Mouse (Mus musculus) embryonic facial prominence, embryonic 13.5 days (tissue): ENCODE results near the gene Me3. TPM values are rescaled to one million over a fixed set of nuclear protein-coding genes. Genes with fewer than 3 reads are reported as not detected.

Source experiments
- ATAC-seq: fragments of 200-750 bp; cut with Nextera tagmentation; 2 replicates; pipeline ENCODE4 v1.8.0; 2017; ENCODE audit warnings: low read depth; ENCODE audit not compliant: insufficient number of reproducible peaks, insufficient read depth, low FRiP score, low TSS enrichment
- H3K27ac ChIP-seq: fragments of 300-500 bp; sonication (generic); 2 replicates; pipeline ENCODE4 v1.5.1; 2015; ENCODE audit warnings: moderate library complexity, mild to moderate bottlenecking, inconsistent platforms
- H3K27me3 ChIP-seq: fragments of 300-500 bp; sonication (generic); 2 replicates; pipeline ENCODE4 v1.6.1; 2015; ENCODE audit warnings: mild to moderate bottlenecking, inconsistent platforms
- H3K36me3 ChIP-seq: fragments of 300-500 bp; sonication (generic); 2 replicates; pipeline ENCODE4 v1.6.1; 2015; ENCODE audit warnings: mild to moderate bottlenecking, inconsistent platforms
- H3K4me1 ChIP-seq: fragments of 300-500 bp; sonication (generic); 2 replicates; pipeline ENCODE4 v1.6.1; 2015; ENCODE audit warnings: inconsistent platforms
- H3K4me2 ChIP-seq: fragments of 300-500 bp; sonication (generic); 2 replicates; pipeline ENCODE4 v1.6.1; 2015; ENCODE audit warnings: moderate library complexity, mild to moderate bottlenecking, inconsistent platforms
- H3K4me3 ChIP-seq: fragments of 300-500 bp; sonication (generic); 2 replicates; pipeline ENCODE4 v1.5.1; 2015; ENCODE audit warnings: mild to moderate bottlenecking, inconsistent platforms
- H3K9ac ChIP-seq: fragments of 300-500 bp; sonication (generic); 2 replicates; pipeline ENCODE4 v1.6.1; 2015; ENCODE audit warnings: mild to moderate bottlenecking, inconsistent platforms
- H3K9me3 ChIP-seq: fragments of 300-500 bp; sonication (generic); 2 replicates; pipeline ENCODE4 v1.6.1; 2016; ENCODE audit warnings: inconsistent platforms
- WGBS: fragments of 180-500 bp; shearing (Covaris S2); methylation state at CpG from one replicate; pipeline ENCODE4 v1.1.7; 2015; ENCODE audit warnings: mixed read lengths; 5-methylcytosine and 5-hydroxymethylcytosine counted together
- polyA plus RNA-seq: library from polyadenylated mRNA; unstranded; fragments of >200 nt; fragmentation: Nextera tagmentation; extraction: Ambion mirVana; gene quantifications from 2 replicates; pipeline ENCODE4 v1.2.1, GENCODE M21; 2015

The Me3 gene
- polyA plus RNA-seq, 1 experiment from 2014 or later = 2.1 TPM

- Histone ChIP-seq H3K4me2 (no peak overlapping the region), H3K9ac (no peak overlapping the region), H3K9me3 (no peaks in the 10 kb centered on the region), H3K4me1 (no peaks in the 10 kb centered on the region), H3K4me3 (no peak overlapping the region), H3K27me3 (no peaks in the 10 kb centered on the region), H3K27ac (no peak overlapping the region), H3K36me3 (no peaks in the 10 kb centered on the region)
- no peak for ATAC-seq
- 93% methylated on average over 1 of the region's 1 CpGs for WGBS
Measured at GRCm38 (mm10) chr7:89864769-89865168, 232.6 kb downstream of the Me3 start.

- no peak overlapping the region for H3K4me3 ChIP-seq
- H3K9me3 ChIP-seq = no peaks in the 10 kb centered on the region
- no peaks in the 10 kb centered on the region for H3K4me1 ChIP-seq
- no peak overlapping the region for H3K27ac ChIP-seq
- 75% methylated on average over 5 of the region's 5 CpGs for WGBS
- H3K4me2 ChIP-seq = no peak overlapping the region
- no peaks in the 10 kb centered on the region for H3K36me3 ChIP-seq
- no peak for ATAC-seq
- no peaks in the 10 kb centered on the region for H3K27me3 ChIP-seq
- H3K9ac ChIP-seq = no peak overlapping the region
Measured at GRCm38 (mm10) chr7:89867221-89867620, 235.0 kb downstream of the Me3 start.

- H3K4me1 ChIP-seq = no peaks in the 10 kb centered on the region
- WGBS = 45% methylated on average over 1 of the region's 1 CpGs
Measured at GRCm38 (mm10) chr7:89879686-89880085, 247.5 kb downstream of the Me3 start.

GRCm38 (mm10) chr7:89884551-89884950 is 252.4 kb downstream of the Me3 start:
- Histone ChIP-seq H3K36me3 (no peaks in the 10 kb centered on the region), H3K27ac (no peak overlapping the region), H3K4me1 (no peaks in the 10 kb centered on the region), H3K4me2 (no peak overlapping the region), H3K9ac (no peak overlapping the region), H3K9me3 (no peaks in the 10 kb centered on the region), H3K27me3 (no peaks in the 10 kb centered on the region), H3K4me3 (no peak overlapping the region)
- no peak for ATAC-seq
- 37% methylated on average over 3 of the region's 3 CpGs for WGBS

More at GRCm38 (mm10) chr7:89879686-89880085, 247.5 kb downstream of the Me3 start:
- no peak overlapping the region for H3K4me3 ChIP-seq
- H3K4me2 ChIP-seq = no peak overlapping the region
- H3K9ac ChIP-seq = no peak overlapping the region
- H3K9me3 ChIP-seq = no peaks in the 10 kb centered on the region
- no peaks in the 10 kb centered on the region for H3K36me3 ChIP-seq
- no peak for ATAC-seq
- no peaks in the 10 kb centered on the region for H3K27me3 ChIP-seq
- no peak overlapping the region for H3K27ac ChIP-seq

GRCm38 (mm10) chr7:89891412-89891811 is 259.2 kb downstream of the Me3 start:
- H3K4me3 ChIP-seq = no peak overlapping the region
- H3K9me3 ChIP-seq = no peaks in the 10 kb centered on the region
- H3K36me3 ChIP-seq = no peaks in the 10 kb centered on the region
- no peak overlapping the region for H3K9ac ChIP-seq
- WGBS = 85% methylated on average over 5 of the region's 5 CpGs
- no peaks in the 10 kb centered on the region for H3K4me1 ChIP-seq
- H3K4me2 ChIP-seq = no peak overlapping the region
- ATAC-seq = no peak
- no peak overlapping the region for H3K27ac ChIP-seq
- no peaks in the 10 kb centered on the region for H3K27me3 ChIP-seq

- no peak overlapping the region for H3K4me2 ChIP-seq
- WGBS = 26% methylated on average over 4 of the region's 4 CpGs
- ATAC-seq = no peak
- H3K9ac ChIP-seq = no peak overlapping the region
- no peak overlapping the region for H3K27ac ChIP-seq
- H3K4me3 ChIP-seq = no peak overlapping the region
- H3K4me1 ChIP-seq = no peaks in the 10 kb centered on the region
- H3K9me3 ChIP-seq = no peaks in the 10 kb centered on the region
- H3K27me3 ChIP-seq = no peaks in the 10 kb centered on the region
- H3K36me3 ChIP-seq = no peaks in the 10 kb centered on the region
Measured at GRCm38 (mm10) chr7:89891856-89892255, 259.7 kb downstream of the Me3 start.

- no peaks in the 10 kb centered on the region for H3K9me3 ChIP-seq
- no peak overlapping the region for H3K4me3 ChIP-seq
- H3K36me3 ChIP-seq = no peaks in the 10 kb centered on the region
- H3K4me2 ChIP-seq = peak overlapping the region; percentile 50
- H3K9ac ChIP-seq = no peak overlapping the region
- H3K27me3 ChIP-seq = no peaks in the 10 kb centered on the region
- H3K27ac ChIP-seq = no peak overlapping the region
- H3K4me1 ChIP-seq = peaks cover 8% of the 10 kb centered on the region
- 78% methylated on average over 8 of the region's 8 CpGs for WGBS
- ATAC-seq = no peak
Measured at GRCm38 (mm10) chr7:89903007-89903406, 270.8 kb downstream of the Me3 start.

- H3K9ac ChIP-seq = no peak within 1 kb of the TSS
- ATAC-seq = no peak
- peak within 1 kb of the TSS; percentile 50 for H3K4me2 ChIP-seq
- H3K36me3 ChIP-seq = no peaks in the 10 kb centered on the region
- 0 out of 2 replicates have a peak within 1 kb of the TSS, but pooled peaks have one; percentile 15 for H3K4me3 ChIP-seq
- 26% methylated on average over 22 of the region's 22 CpGs for WGBS
- peaks cover 14% of the 10 kb centered on the region for H3K4me1 ChIP-seq
- no peaks in the 10 kb centered on the region for H3K9me3 ChIP-seq
- H3K27me3 ChIP-seq = no peaks in the 10 kb centered on the region
- H3K27ac ChIP-seq = no peak within 1 kb of the TSS
Measured at GRCm38 (mm10) chr7:89903442-89904343, 271.5 kb downstream of the Me3 start, which contains the start of gene Ccdc81. Gene Ccdc81, minus strand, starts transcription at chr7:89903629.

Other genes starting within 250 kb of the Me3 start
- gene Tmem135, start 228.2 kb upstream of the Me3 start, polyA plus RNA-seq = 24.0 and 26.0 TPM in 2 replicates
- 5.4 and 5.7 TPM in 2 replicates for gene Fzd4, start 228.0 kb upstream of the Me3 start, polyA plus RNA-seq
- gene Prss23, start 105.2 kb upstream of the Me3 start, polyA plus RNA-seq = 105 and 109 TPM in 2 replicates